Mouse (Mus musculus) embryonic facial prominence, embryonic 12.5 days (tissue): ENCODE data around the gene Ccn2. TPM values are rescaled to one million over a fixed set of nuclear protein-coding genes. Genes with fewer than 3 reads are reported as not detected.

Source experiments
- polyA plus RNA-seq: library from polyadenylated mRNA; unstranded; fragments of >200 nt; fragmentation: Nextera tagmentation; extraction: Ambion mirVana; gene quantifications from 2 replicates; pipeline ENCODE4 v1.2.1, GENCODE M21; 2016

Ccn2 gene
- polyA plus RNA-seq, 1 experiment from 2014 or later: 9.6 TPM

Other genes starting within 250 kb of the Ccn2 start
- gene Enpp1, start 116.7 kb downstream of the Ccn2 start, polyA plus RNA-seq: 1.6 and 1.9 TPM in 2 replicates
- gene Enpp3, start 247.4 kb downstream of the Ccn2 start, polyA plus RNA-seq: 6.2 and 8.1 TPM in 2 replicates